Mouse (Mus musculus): ENCODE data around the gene Srrm1. TPM values are rescaled to one million over a fixed set of nuclear protein-coding genes. Genes with fewer than 3 reads are reported as not detected.

Gene Srrm1
- polyA plus RNA-seq, 1 experiment from 2014 or later, result 240 TPM

DNA sequence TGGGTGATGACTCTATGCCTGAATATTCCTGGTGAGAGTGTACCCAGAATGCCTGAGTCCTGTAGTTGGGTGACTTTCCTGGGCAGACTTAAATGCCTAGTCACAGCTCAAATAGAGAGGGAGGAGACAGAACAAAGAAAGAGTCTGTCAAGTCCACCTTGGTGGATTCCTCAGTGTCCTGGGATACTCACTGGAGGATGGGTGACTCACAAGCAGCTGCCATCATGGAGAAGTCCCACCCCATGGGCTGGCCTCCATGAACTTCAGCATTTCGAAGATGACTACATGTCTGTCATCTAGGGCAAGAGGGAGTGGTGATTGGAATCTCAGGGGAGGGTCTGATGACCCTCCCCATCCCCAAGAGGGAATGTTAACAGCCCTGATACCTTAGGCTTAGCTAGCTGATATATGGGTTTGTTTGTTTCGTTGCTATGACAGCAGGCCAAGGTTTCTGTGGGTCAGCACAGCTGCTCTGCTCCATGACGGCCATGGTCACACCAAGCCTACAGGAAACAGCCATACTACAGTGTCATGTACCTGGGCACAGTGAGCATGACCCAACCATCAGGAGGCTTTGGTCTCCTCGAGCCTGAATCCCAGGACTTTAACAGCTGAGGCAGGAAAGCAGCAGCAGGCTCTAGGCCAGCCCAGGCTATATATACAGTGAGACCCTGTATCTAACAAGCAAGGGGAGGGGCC lies 76.3 kb downstream of the Srrm1 start:
- H3K9me3 ChIP-seq, result no peaks in the 10 kb centered on the region
- no peak for DNase-seq (ENCODE audit: low spot score)
- WGBS, result 72% methylated on average over 4 of the region's 4 CpGs
- no peaks in the 10 kb centered on the region for H3K36me3 ChIP-seq (replicated peaks)
- no peak overlapping the region for H3K4me3 ChIP-seq
- H3K27ac ChIP-seq (replicated peaks), result no peak overlapping the region
- H3K27me3 ChIP-seq (replicated peaks; ENCODE audit: low read depth, poor library complexity, severe bottlenecking), result peaks cover 33% of the 10 kb centered on the region
- H3K4me1 ChIP-seq, result peaks cover 17% of the 10 kb centered on the region

DNA sequence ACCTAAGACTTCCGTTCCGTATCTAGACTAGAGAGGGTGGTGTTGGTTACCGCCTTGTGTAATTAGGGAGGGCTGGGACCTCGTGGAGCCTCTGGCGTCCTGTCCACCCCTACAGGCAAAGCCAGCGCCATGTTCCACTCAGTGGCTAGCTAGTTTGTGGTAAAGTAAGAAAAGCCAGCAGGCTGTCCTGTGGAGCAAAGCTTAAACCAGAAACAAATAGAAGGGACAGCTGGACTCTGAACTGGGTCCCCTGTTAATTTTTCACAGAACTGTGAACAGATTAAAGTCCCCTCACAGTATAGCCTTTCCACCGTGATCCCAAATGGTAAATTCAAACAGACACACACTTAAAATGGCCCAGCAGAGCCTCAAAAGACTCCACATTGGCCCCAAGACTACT lies 78.4 kb downstream of the Srrm1 start:
- peaks cover 33% of the 10 kb centered on the region for H3K27me3 ChIP-seq (replicated peaks; ENCODE audit: low read depth, poor library complexity, severe bottlenecking)
- H3K27ac ChIP-seq (replicated peaks), result no peak overlapping the region
- WGBS, result 69% methylated on average over 7 of the region's 7 CpGs
- peaks cover 8% of the 10 kb centered on the region for H3K36me3 ChIP-seq (replicated peaks)
- H3K9me3 ChIP-seq, result no peaks in the 10 kb centered on the region
- H3K4me1 ChIP-seq, result peaks cover 33% of the 10 kb centered on the region
- DNase-seq (ENCODE audit: low spot score), result no peak
- H3K4me3 ChIP-seq, result no peak overlapping the region

DNA sequence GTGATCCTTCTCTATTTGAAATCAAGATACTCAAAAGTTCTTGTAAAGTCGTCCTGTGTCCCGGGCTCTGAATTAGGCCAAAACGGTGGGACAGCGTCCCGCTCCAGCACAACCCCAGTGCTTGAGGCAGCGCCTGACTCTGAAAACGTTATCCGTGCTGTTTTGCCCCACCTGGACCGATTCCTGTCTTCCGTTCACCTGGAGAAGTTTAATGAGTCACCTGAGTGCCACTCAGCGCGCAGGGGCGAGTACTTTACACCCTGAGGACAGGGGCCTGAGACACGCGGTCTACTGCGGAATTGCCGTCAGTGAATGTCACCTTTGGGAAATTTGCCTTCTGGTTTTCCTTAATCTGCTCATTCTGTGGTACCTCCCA lies 79.8 kb downstream of the Srrm1 start:
- peaks cover 33% of the 10 kb centered on the region for H3K27me3 ChIP-seq (replicated peaks; ENCODE audit: low read depth, poor library complexity, severe bottlenecking)
- peak overlapping the region; percentile 96 for H3K4me3 ChIP-seq
- H3K36me3 ChIP-seq (replicated peaks), result peaks cover 23% of the 10 kb centered on the region
- no peak for DNase-seq (ENCODE audit: low spot score)
- peak overlapping the region; percentile 98 for H3K27ac ChIP-seq (replicated peaks)
- WGBS, result 3% methylated on average over 17 of the region's 17 CpGs
- peaks cover 47% of the 10 kb centered on the region for H3K4me1 ChIP-seq
- no peaks in the 10 kb centered on the region for H3K9me3 ChIP-seq

DNA sequence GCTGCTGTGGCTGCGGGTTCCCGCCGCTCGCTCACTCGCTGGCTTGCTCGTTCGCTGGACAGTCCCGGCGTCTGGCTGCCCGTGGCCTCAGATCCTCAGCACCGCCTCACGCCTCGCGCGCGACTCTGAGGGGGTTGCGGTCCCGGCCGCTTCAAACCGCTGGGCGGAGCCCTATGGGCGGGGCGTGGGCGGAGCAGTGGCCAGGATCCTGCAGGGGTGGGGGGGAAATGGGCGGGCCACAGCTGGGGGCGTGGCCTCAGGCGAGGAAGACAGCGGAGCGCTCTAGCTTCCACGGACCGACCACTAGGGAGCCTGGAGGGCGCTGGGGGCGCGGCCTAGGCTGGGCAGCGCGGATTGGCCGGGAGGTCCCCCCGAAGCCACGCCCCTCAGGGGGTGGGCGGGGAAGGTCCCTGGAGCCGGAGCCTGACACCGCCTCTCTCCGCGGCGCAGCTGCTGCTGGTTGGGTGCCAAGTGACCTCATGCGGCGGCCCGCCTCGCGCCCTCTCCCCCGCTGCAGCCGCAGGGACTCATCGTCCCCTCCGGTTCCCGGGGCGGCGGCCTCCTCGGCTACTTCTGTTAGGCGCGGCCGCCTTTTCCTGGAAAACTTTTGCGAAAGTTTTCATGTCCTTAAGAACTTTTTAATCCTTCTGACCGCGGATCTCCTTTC lies 80.3 kb downstream of the Srrm1 start, which contains the start of gene Clic4:
Clic4 (minus strand) TSS at position 175 of the 667 bp plus-strand sequence.
- Histone ChIP-seq H3K9me3 (no peaks in the 10 kb centered on the region), H3K4me3 (peak within 1 kb of the TSS; percentile 96), H3K27me3 (replicated peaks; ENCODE audit: low read depth, poor library complexity, severe bottlenecking) (peaks cover 33% of the 10 kb centered on the region), H3K4me1 (peaks cover 51% of the 10 kb centered on the region), H3K27ac (replicated peaks) (peak within 1 kb of the TSS; percentile 98), H3K36me3 (replicated peaks) (peaks cover 23% of the 10 kb centered on the region)
- WGBS, result under 1% methylated on average over 64 of the region's 64 CpGs
- DNase-seq (ENCODE audit: low spot score), result peak; percentile 100

DNA sequence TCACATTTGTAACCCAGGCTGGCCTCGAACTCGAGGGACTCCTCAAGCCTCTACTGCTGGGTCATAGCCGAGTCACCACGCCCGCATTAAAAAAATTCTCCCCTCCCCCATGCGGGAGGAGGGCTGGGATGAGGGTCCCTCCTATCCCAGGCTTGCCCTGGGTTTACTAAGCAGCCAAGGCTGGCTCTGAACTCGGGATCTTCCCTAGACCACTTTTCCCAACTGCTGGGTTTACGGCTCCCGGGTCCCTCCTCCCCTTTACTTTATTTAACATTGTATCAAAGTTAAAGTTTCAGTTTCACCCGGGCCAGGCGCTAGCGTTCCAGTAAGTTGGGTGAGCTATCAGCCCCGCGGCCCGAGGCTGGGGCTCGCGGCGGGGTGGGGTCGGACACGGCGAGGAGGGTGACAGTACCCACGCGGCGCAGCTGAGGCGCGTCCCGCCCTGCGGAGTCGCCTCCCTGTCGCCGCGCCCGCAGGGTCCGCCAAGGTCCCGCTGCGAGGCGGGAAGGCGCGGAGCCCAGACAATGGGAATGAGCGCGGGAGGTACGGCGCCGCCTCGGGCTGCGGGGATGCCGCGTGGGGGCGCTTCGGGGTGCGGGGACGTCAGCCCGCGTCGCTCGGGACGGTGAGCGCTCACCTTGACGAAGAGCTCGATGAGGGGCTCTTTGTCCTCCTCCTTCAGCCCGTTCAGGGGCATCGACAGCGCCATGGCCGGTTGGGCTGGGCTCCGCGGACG lies 81.1 kb downstream of the Srrm1 start:
- under 1% methylated on average over 67 of the region's 67 CpGs for WGBS

DNA sequence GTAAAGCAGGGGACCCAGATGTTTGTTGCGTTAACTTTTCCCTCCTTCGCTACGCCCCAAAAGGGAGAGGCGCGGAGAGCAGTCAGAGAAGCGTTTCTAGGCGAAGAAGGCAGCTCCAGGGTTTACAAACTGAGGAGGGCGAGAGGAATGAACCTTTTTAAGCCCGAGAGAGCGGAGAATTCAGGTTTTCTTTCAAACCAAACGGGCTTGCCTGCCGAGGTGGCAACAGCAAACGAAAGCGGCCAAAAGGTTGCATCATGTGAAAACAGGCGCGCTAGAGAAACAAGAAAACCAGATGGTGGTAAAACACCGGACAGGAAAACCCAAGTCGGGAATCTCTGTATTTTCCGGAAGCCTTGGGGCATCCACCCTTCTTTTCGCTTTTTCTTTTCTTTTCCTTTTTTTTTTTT lies 81.7 kb downstream of the Srrm1 start:
- Histone ChIP-seq H3K4me1 (peaks cover 55% of the 10 kb centered on the region), H3K27ac (replicated peaks) (peak overlapping the region; percentile 98), H3K36me3 (replicated peaks) (peaks cover 32% of the 10 kb centered on the region), H3K4me3 (peak overlapping the region; percentile 96), H3K27me3 (replicated peaks; ENCODE audit: low read depth, poor library complexity, severe bottlenecking) (peaks cover 25% of the 10 kb centered on the region), H3K9me3 (no peaks in the 10 kb centered on the region)
- DNase-seq (ENCODE audit: low spot score), result peak; percentile 33
- whole genome bisulfite sequencing, result under 1% methylated on average over 20 of the region's 20 CpGs

More for the DNA sequence above, 81.1 kb downstream of the Srrm1 start:
- H3K36me3 ChIP-seq (replicated peaks), result peaks cover 29% of the 10 kb centered on the region
- H3K4me1 ChIP-seq, result peaks cover 53% of the 10 kb centered on the region
- peak overlapping the region; percentile 96 for H3K4me3 ChIP-seq
- H3K27me3 ChIP-seq (replicated peaks; ENCODE audit: low read depth, poor library complexity, severe bottlenecking), result peaks cover 29% of the 10 kb centered on the region
- H3K9me3 ChIP-seq, result no peaks in the 10 kb centered on the region
- DNase-seq (ENCODE audit: low spot score), result peak; percentile 73
- peak overlapping the region; percentile 98 for H3K27ac ChIP-seq (replicated peaks)

Other genes starting within 250 kb of the Srrm1 start
- 0.04 TPM in 2 replicates for gene Runx3, start 232.7 kb downstream of the Srrm1 start, polyA plus RNA-seq (2016; fragmentation: Nextera tagmentation; extraction: Ambion mirVana)
- 207 and 211 TPM in 2 replicates for gene Clic4, start 80.5 kb downstream of the Srrm1 start, polyA plus RNA-seq (2016; fragmentation: Nextera tagmentation; extraction: Ambion mirVana)
- 0.83 and 0.88 TPM in 2 replicates for gene Ncmap, start 44.9 kb upstream of the Srrm1 start, polyA plus RNA-seq (2016; fragmentation: Nextera tagmentation; extraction: Ambion mirVana)
- 8.9 TPM in 2 replicates for gene Rcan3, start 80.5 kb upstream of the Srrm1 start, polyA plus RNA-seq (2016; fragmentation: Nextera tagmentation; extraction: Ambion mirVana)
- 0.18 and 0.37 TPM in 2 replicates for gene Stpg1, start 141.5 kb upstream of the Srrm1 start, polyA plus RNA-seq (2016; fragmentation: Nextera tagmentation; extraction: Ambion mirVana)
- gene Nipal3, start 141.7 kb upstream of the Srrm1 start, polyA plus RNA-seq (2016; fragmentation: Nextera tagmentation; extraction: Ambion mirVana), result 3.2 and 3.7 TPM in 2 replicates
- gene Grhl3, start 220.3 kb upstream of the Srrm1 start, polyA plus RNA-seq (2016; fragmentation: Nextera tagmentation; extraction: Ambion mirVana), result 7.6 and 9.6 TPM in 2 replicates